Mouse (Mus musculus) myocyte (in vitro differentiated cells): Measurements from ENCODE around the gene Olfr1408. TPM values are rescaled to one million over a fixed set of nuclear protein-coding genes. Genes with fewer than 3 reads are reported as not detected.

Experiments
- H3K27me3 ChIP-seq: one replicate; pipeline ENCODE4 v1.6.1; 2011; ENCODE audit not compliant: control insufficient read depth, insufficient read depth, insufficient read length
- H3K36me3 ChIP-seq: one replicate; pipeline ENCODE4 v1.6.1; 2011; ENCODE audit not compliant: control insufficient read depth, insufficient read depth
- H3K4me2 ChIP-seq: one replicate; pipeline ENCODE4 v1.6.1; 2011; ENCODE audit warnings: low read depth, control low read depth
- H3K4me3 ChIP-seq: one replicate; pipeline ENCODE4 v1.5.1; 2011; ENCODE audit warnings: mild to moderate bottlenecking, control low read depth, moderate library complexity
- H3K79me2 ChIP-seq: one replicate; pipeline ENCODE4 v1.6.1; 2011; ENCODE audit not compliant: control insufficient read depth, insufficient read depth
- H3ac ChIP-seq: one replicate; pipeline ENCODE4 v1.6.1; 2011; ENCODE audit not compliant: control insufficient read depth, insufficient read length
- CEBPB ChIP-seq: IDR thresholded peaks from 2 replicates; pipeline ENCODE4 v1.6.1; 2011; ENCODE audit warnings: mild to moderate bottlenecking, moderate library complexity; ENCODE audit not compliant: poor library complexity, insufficient read depth, severe bottlenecking
- E2F4 ChIP-seq: IDR thresholded peaks from one replicate; pipeline ENCODE4 v1.6.1; 2011; ENCODE audit warnings: mild to moderate bottlenecking, control low read depth, moderate library complexity; ENCODE audit not compliant: insufficient read depth
- MAX ChIP-seq: IDR thresholded peaks from one replicate; pipeline ENCODE4 v1.6.1; 2011; ENCODE audit warnings: low read depth, mild to moderate bottlenecking, control low read depth
- MYOD1 ChIP-seq, 3 experiments: IDR thresholded peaks; one replicate each; pipeline ENCODE4 v1.6.1; 2011; ENCODE audit warnings: control low read depth in 2 of 3, low read depth in 2 of 3, mild to moderate bottlenecking in 2 of 3, moderate library complexity in 1 of 3; ENCODE audit not compliant: insufficient read length in 2 of 3, control insufficient read depth in 1 of 3
- MYOG ChIP-seq, 3 experiments: IDR thresholded peaks; one replicate each; pipeline ENCODE4 v1.6.1; 2011; ENCODE audit warnings: control low read depth in 2 of 3, low read depth in 2 of 3, mild to moderate bottlenecking in 2 of 3; ENCODE audit not compliant: insufficient read length in 2 of 3, control insufficient read depth in 1 of 3, insufficient read depth in 1 of 3
- POLR2A ChIP-seq: IDR thresholded peaks from one replicate; pipeline ENCODE4 v1.6.1; 2011; ENCODE audit warnings: low read depth, mild to moderate bottlenecking, control low read depth, moderate library complexity; ENCODE audit not compliant: insufficient read length
- POLR2AphosphoS2 ChIP-seq: IDR thresholded peaks from one replicate; pipeline ENCODE4 v1.6.1; 2011; ENCODE audit warnings: low read depth, control low read depth; ENCODE audit not compliant: insufficient read length
- REST ChIP-seq: IDR thresholded peaks from one replicate; pipeline ENCODE4 v1.6.1; 2011; ENCODE audit warnings: mild to moderate bottlenecking, control low read depth, moderate library complexity; ENCODE audit not compliant: insufficient read depth, insufficient read length
- SRF ChIP-seq: IDR thresholded peaks from one replicate; pipeline ENCODE4 v1.6.1; 2011; ENCODE audit warnings: low read depth; ENCODE audit not compliant: control insufficient read depth, insufficient read length
- TCF12 ChIP-seq: IDR thresholded peaks from one replicate; pipeline ENCODE4 v1.6.1; 2011; ENCODE audit warnings: mild to moderate bottlenecking, control low read depth; ENCODE audit not compliant: poor library complexity, insufficient read depth, severe bottlenecking
- TCF3 ChIP-seq: IDR thresholded peaks from one replicate; pipeline ENCODE4 v1.6.1; 2011; ENCODE audit warnings: low read depth, control low read depth; ENCODE audit not compliant: insufficient read length
- USF1 ChIP-seq: IDR thresholded peaks from one replicate; pipeline ENCODE4 v1.6.1; 2011; ENCODE audit warnings: low read depth, mild to moderate bottlenecking, control low read depth, moderate library complexity
- polyA plus RNA-seq: library from polyadenylated mRNA; unstranded; fragments of >200 nt; fragmentation: generic; extraction: Trizol; gene quantifications from one replicate; pipeline ENCODE4 v1.2.1, GENCODE M21; 2012; ENCODE audit warnings: missing spikeins

Olfr1408 gene
- polyA plus RNA-seq = not detected

DNA sequence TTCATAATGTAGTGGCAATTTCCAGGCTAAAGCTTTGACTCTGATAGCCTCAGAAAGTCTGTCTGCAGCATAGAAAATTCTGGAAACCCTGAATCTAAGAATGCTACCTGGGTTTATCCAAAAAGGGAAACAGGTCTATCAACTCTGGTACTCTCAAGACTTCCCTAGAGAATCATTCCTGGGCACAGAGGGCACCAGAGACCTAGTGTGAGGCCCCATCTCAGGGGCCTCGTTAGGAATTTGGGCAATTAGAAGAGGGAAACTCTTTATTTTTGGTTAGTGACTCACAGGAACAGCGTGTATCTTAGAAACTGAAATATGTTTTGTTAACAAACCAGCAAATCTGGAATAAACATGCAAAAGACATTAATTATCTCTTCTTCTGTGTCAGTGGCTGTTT, at the start of gene Olfr1408:
TSS of gene Olfr1408 (minus strand) at position 101 of the 400 bp plus-strand sequence.
- no peak within 1 kb of the TSS for H3K4me2 ChIP-seq
- TF ChIP-seq REST (no peak), USF1 (no peak), E2F4 (no peak), MAX (no peak), POLR2A (no peak), SRF (no peak), CEBPB (no peak), TCF12 (no peak), MYOD1 (IDR thresholded peaks at IDR 0.05; ENCODE audit: control insufficient read depth in 1 of 3, insufficient read length in 2 of 3, low read depth in 2 of 3) (no peak), MYOG (IDR thresholded peaks at IDR 0.05; ENCODE audit: control insufficient read depth in 1 of 3, insufficient read depth in 1 of 3, insufficient read length in 2 of 3, low read depth in 2 of 3) (no peak), TCF3 (no peak), POLR2AphosphoS2 (no peak)
- H3K4me3 ChIP-seq = no peak within 1 kb of the TSS
- no peaks in the 10 kb centered on the region for H3K36me3 ChIP-seq
- no peaks in the 10 kb centered on the region for H3K79me2 ChIP-seq
- no peaks in the 10 kb centered on the region for H3K27me3 ChIP-seq
- no peak within 1 kb of the TSS for H3ac ChIP-seq

DNA sequence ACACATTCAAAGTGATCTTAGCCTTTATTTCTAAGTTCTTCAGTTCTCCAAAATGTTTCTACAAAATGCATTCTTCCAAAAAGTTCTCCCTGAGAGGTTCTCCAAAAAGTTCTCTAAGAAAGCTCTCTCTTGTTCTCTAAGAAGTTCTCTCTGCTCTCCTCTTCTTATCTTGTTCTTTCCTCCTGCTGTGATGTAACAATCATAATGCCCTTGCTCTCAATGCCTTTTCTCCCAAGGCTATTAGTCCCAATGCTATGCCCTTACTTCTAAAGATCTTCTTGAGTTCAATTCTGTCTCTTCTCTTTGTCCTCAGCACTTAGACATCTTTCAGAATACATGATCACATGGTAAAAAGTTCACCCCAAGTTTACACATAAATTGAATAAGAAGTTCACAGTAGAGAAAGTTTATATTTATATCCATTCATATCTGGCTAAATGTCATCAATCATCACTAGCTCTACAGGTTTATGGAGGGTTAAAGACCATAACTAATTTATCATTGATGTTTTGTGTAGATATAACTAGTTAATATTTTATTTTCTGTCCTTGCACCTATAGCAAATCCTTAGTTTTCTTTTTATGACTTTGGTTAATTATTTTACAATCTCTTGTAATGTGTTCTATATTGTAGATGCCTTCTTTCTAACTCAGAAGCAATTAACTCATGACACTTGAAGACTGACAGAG, 37.1 kb upstream of the Olfr1408 start:
- H3K4me3 ChIP-seq = no peak overlapping the region
- H3ac ChIP-seq = no peak overlapping the region
- TF ChIP-seq USF1 (no peak), SRF (no peak), POLR2A (no peak)
- no peak overlapping the region for H3K4me2 ChIP-seq
- no peaks in the 10 kb centered on the region for H3K79me2 ChIP-seq
- no peaks in the 10 kb centered on the region for H3K27me3 ChIP-seq
- no peaks in the 10 kb centered on the region for H3K36me3 ChIP-seq

Other genes starting within 250 kb of the Olfr1408 start
- 0.05 TPM for gene Apcs, start 242.3 kb downstream of the Olfr1408 start, polyA plus RNA-seq
- gene Olfr16, start 187.0 kb downstream of the Olfr1408 start, polyA plus RNA-seq = not detected
- not detected for gene Olfr1406, start 53.3 kb upstream of the Olfr1408 start, polyA plus RNA-seq
- not detected for gene Olfr218, start 60.4 kb upstream of the Olfr1408 start, polyA plus RNA-seq
- gene Olfr1404, start 75.0 kb upstream of the Olfr1408 start, polyA plus RNA-seq = not detected
- not detected for gene Fcer1a, start 89.8 kb upstream of the Olfr1408 start, polyA plus RNA-seq
- gene Olfr418, start 128.6 kb upstream of the Olfr1408 start, polyA plus RNA-seq = not detected
- not detected for gene Mptx2, start 140.4 kb upstream of the Olfr1408 start, polyA plus RNA-seq
- gene Ackr1, start 196.4 kb upstream of the Olfr1408 start, polyA plus RNA-seq = not detected
- gene Aim2, start 213.5 kb upstream of the Olfr1408 start, polyA plus RNA-seq = 5.7 TPM
- 0.19 TPM for gene Cadm3, start 230.3 kb upstream of the Olfr1408 start, polyA plus RNA-seq